9 mouse cellular contexts compared by ENCODE assay signal in genomic region chr19:33101093-33102007, GRCm38 (mm10).
DNase-seq lines count a peak whose midpoint lies in the region; ATAC-seq lines count a peak whose summit lies in the region.
"Had no signal": no experiment of that assay in that cellular context is flagged by ENCODE, and none has a peak within 500 bp of the region (broad histone marks: within the 10 kb centered on the region; RNA-seq: fewer than 3 reads in every experiment).

No protein-coding gene starts in this region.

- 28% methylated on average over 13 of the region's 13 CpGs for WGBS in embryonic facial prominence, embryonic 13.5 days
- WGBS in midbrain, embryonic 15.5 days: 29% methylated on average over 13 of the region's 13 CpGs

- peak; percentile 44 for DNase-seq in embryo, embryonic 10.5 days (ENCODE audit: low spot score)
- no peak for DNase-seq in embryo, embryonic 11 days
- peak; percentile 14 for DNase-seq in 3T3-L1 (ENCODE audit: low read depth, low spot score)
- DNase-seq in layer of hippocampus, postnatal 10 days (ENCODE audit: low spot score in 2 of 2): no peak
- no peak for DNase-seq in left cerebral cortex, postnatal 36 days (ENCODE audit: low spot score in 2 of 2)

- H3K4me3 ChIP-seq in embryonic facial prominence, embryonic 13.5 days: no peak overlapping the region
- no peak overlapping the region for H3K4me3 ChIP-seq in midbrain, embryonic 15.5 days
- H3K4me3 ChIP-seq: embryonic facial prominence, embryonic 12.5 days had no signal

- H3K36me3 ChIP-seq in embryonic facial prominence, embryonic 13.5 days: no peaks in the 10 kb centered on the region
- H3K36me3 ChIP-seq in midbrain, embryonic 15.5 days (replicated peaks): no peaks in the 10 kb centered on the region
- H3K36me3 ChIP-seq: embryonic facial prominence, embryonic 12.5 days had no signal

- 0 out of 2 replicates have a peak overlapping the region, but pooled peaks have one; percentile 2 for H3K27ac ChIP-seq in embryonic facial prominence, embryonic 13.5 days
- H3K27ac ChIP-seq in midbrain, embryonic 15.5 days: no peak overlapping the region
- H3K27ac ChIP-seq: embryonic facial prominence, embryonic 12.5 days had no signal

- ATAC-seq in embryonic facial prominence, embryonic 13.5 days (ENCODE audit: insufficient number of reproducible peaks, insufficient read depth, low FRiP score, low TSS enrichment, low read depth): no peak
- ATAC-seq in midbrain, embryonic 15.5 days (replicated peaks): no peak
- no peak for ATAC-seq in cerebellum, adult (ENCODE audit: insufficient number of reproducible peaks, low FRiP score, low TSS enrichment)

- intact Hi-C loops in left cerebral cortex, postnatal 36 days (cut with DNase I): loop anchor here (5.0 kb wide), 1 partner anchor 344 kb away; the partner anchor contains the start of gene Pten

- H3K9ac ChIP-seq in embryonic facial prominence, embryonic 13.5 days: no peak overlapping the region
- no peak overlapping the region for H3K9ac ChIP-seq in midbrain, embryonic 15.5 days
- H3K9ac ChIP-seq: embryonic facial prominence, embryonic 12.5 days had no signal

- H3K9me3 ChIP-seq in embryonic facial prominence, embryonic 13.5 days: no peaks in the 10 kb centered on the region
- no peaks in the 10 kb centered on the region for H3K9me3 ChIP-seq in midbrain, embryonic 15.5 days
- H3K9me3 ChIP-seq: embryonic facial prominence, embryonic 12.5 days had no signal

- H3K27me3 ChIP-seq in embryonic facial prominence, embryonic 13.5 days: no peaks in the 10 kb centered on the region
- H3K27me3 ChIP-seq in midbrain, embryonic 15.5 days (replicated peaks): 0 out of 2 replicates have a peak, but pooled peaks cover 3% of the 10 kb centered on the region
- H3K27me3 ChIP-seq: embryonic facial prominence, embryonic 12.5 days had no signal

- peaks cover 21% of the 10 kb centered on the region for H3K4me1 ChIP-seq in embryonic facial prominence, embryonic 13.5 days
- peaks cover 21% of the 10 kb centered on the region for H3K4me1 ChIP-seq in midbrain, embryonic 15.5 days

- peak overlapping the region; percentile 40 for H3K4me2 ChIP-seq in embryonic facial prominence, embryonic 13.5 days
- H3K4me2 ChIP-seq in midbrain, embryonic 15.5 days: peak overlapping the region; percentile 8; the same call in 1 of the 2 replicates
- H3K4me2 ChIP-seq: embryonic facial prominence, embryonic 12.5 days had no signal

Comparison
In these comparisons a context has a peak if more than half of its experiments do, and no peak if none do; other contexts are left out.
1. DNase-seq: peak in embryo, embryonic 10.5 days (single experiment) and 3T3-L1 (single experiment); none in embryo, embryonic 11 days (single experiment), layer of hippocampus, postnatal 10 days (0 of 2) and left cerebral cortex, postnatal 36 days (0 of 2).